Mouse (Mus musculus): Measurements from ENCODE around the gene Smok2a.
"Not testable (repeated sequence)": the region's sequence is repeated elsewhere in the genome, so short reads cannot be mapped to it uniquely, and the experiment has no call there.

The Smok2a gene

DNA sequence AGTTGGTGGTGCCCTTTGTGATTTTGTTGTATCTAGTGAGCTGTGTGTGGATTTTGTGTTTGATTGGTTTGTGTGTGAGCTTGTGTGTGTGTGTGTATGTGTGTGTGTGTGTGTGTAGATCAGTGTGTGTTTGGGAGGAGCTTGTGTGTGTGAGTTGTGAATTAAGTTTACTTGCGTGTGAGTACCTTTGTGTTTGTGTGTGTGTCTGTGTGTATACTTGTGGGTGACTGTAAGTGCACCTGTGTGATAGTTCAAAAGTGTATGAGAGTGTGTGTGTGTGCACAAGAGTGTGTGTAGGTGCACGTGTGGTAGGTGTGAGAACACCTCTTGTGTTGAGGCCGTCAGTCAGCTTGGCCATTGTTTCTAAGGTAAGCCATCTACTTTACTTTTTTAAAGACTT is at the start of gene Smok2a:
TSS of gene Smok2a (plus strand) at position 301 of the 400 bp plus-strand sequence.
- DNase-seq, result no peak

DNA sequence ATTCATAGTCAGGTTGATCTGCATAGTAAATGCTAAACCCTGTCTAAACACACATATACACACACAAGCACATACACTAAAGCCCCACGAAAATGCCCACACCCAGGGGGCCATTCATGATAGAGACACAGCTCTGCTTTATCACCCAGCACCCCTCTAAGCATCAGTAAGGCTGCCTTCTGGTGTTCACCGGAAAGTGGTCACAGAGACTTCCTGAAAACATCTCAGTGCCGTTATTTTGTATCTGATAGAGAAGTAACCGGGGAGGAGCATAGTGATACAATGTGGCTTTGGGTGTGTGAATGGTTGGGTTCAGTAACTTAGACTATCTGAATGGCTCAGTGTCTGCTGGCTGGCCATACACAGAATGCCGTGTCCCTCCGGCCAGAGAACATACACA is 47.4 kb upstream of the Smok2a start:
- not testable (repeated sequence) for DNase-seq

DNA sequence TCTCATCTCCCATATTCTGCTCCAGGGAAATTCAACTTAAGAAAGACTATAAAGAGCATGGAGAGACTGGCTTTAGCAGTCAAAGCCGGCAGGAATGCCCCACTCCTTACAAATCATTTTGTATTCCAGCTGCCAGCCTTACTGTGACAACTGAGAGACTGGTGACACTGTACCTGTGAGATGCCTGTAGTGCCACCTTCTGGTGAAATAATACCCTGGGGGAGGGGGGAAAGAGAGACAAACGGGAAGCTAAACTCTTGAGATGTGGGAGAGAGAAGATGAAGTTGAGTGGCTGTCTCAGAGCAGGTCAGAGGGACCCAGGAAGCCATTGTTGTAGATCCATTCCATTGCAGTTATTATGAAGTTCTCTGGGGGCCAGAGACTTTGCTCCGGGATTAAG is 47.0 kb upstream of the Smok2a start:
- peak; percentile 23 for DNase-seq

DNA sequence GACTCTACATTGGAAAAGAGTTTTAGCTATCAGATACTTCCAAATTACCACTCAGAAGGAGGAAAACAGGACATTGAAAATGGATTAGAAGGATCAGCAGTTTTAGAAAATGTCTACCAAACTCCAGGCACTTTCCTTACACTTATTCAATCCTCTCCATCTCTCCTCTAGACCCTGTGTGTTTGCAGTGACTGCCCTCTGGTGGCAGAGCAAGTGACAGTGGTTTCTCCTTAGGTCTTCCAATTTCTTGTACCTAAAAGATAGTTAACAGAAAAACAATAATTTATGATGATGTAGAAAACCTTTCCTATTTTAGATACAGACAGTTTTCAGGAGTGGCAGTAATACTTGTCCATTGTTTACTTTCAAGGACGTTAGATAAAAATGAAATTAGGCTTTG is 45.4 kb upstream of the Smok2a start:
- DNase-seq, result not testable (repeated sequence)

DNA sequence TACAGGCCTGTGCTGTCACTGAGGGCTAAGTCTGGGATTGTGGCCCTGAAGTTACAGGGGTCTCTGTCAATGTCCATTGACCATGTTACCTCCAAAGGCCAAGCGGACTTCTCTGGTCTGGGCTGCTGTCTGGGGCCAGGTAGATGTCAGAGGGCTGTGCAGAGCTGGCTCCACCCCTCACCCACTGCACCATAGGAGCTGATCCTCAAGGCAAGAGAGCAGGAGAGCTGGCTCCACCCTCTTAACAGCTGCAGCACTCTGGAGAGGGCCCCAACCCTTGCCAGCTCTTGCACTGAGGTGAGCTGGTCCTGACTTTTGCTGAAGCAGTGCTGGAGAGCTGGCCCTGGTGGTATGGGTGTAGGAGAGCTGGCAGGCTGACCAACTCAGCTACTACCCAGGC is 43.2 kb upstream of the Smok2a start:
- DNase-seq, result not testable (repeated sequence)

DNA sequence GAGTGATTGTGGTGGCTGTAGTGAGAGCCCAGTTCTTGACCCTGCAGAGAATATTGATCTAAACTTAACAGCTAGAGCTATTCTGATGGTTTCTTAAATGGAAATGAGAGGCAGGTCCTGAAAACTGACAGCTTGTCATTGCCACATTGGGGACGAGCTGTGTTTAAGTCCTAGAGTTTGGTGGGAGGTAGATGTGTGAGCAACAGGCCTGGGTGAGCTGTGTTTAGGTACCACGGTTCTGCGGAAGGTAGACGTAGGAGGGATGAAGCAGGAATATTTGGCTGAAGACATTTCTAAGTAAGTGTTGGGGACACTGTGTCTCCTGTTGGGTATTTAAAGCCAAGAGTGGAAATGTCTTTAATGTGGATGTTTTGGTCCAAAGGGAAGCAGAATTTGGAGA is 42.0 kb upstream of the Smok2a start:
- DNase-seq, result not testable (repeated sequence)

DNA sequence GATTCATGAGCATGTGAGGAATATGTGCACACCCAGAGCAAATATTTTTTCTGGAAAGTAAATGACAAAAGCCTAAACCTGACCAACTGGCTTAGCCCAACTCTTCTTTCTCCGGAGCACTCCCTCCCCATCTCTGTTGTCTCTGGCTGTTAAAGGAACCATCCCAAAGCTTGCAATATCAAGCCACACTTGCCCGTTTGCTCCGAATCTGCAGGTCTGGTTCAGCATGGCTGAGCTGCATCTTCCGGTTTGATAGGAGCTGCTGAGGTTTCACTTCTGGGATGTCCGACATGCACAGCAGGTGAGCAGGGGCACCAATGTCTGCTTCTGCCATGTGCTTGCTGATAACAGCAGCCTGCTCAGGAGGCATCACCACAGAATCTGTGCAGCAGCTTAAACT is 40.5 kb upstream of the Smok2a start:
- DNase-seq, result not testable (repeated sequence)

DNA sequence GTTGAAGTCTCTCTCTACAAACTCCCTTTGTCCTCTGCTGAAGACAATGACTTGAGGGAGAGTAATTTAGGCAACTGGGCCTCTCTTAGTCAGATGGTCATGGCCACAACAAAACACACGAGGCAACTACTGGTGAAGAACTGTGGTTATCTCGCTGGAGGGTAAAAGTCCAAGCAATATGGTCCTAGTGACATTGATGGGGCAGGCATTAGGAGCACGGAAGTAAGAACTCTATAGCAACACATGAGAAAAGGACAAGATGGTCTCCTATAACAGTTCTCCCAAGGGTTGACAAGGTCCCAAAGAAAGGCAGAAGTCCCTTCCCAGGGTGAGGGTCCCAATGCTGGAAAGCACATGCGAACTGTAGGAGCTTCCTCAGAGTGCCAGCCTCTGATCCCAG is 38.3 kb upstream of the Smok2a start:
- DNase-seq, result not testable (repeated sequence)

DNA sequence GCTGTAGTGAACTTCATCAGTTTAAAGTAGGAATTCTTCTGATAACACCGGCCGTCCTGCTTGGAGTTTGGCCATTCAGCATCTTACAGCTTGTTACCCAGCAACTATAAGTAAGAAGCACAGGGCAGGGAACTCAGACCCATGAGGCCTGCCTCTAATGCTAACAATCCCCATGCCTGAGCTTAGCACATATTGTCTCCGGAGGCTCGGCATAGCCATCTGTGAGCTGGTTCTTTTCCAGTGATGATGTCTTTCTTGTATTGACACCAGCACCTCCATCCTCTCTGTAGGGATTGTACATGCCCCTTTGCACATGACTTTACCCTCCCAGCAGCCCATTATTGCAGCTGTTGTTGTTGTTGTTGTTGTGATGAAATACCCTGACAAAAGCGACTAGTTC is 36.5 kb upstream of the Smok2a start:
- not testable (repeated sequence) for DNase-seq

DNA sequence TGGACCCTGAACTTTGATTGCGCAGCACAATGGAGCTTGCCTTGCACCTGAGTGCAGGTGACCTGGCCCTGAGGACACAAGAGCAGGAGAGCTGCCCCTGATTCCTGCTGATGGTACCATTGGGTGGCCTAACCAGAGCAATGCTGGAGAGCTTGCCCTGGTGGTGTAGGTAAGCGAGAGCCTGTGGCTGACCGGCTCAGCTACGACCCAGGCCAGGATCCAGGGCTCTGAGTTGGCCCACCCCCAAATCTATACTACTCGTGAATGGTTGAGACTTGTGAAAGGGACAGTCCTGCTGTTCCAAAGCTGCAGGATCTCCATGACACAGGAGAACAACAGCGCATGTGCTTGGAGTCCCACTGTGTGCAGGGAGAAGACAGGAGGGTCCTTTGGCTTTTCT is 34.4 kb upstream of the Smok2a start:
- DNase-seq, result not testable (repeated sequence)

DNA sequence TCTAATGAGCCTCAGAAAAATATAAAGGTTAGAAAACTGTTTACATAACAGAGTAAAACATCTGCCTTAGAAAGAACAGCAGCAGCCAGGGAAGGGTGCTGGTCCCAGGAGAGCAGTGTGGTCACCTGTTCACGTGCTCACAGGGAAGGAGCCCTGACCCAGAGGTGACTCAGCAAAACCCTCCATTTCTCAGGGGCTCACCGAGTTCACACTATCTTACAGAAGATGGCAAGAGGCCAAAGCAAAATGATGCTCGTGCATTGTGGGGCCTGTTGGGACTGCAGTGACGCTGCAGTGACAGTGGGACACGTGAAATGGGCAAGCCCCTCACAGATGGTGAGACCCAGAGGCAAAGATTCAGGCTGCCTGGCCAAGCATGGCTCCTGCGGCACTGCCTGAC is 33.4 kb upstream of the Smok2a start:
- not testable (repeated sequence) for DNase-seq

DNA sequence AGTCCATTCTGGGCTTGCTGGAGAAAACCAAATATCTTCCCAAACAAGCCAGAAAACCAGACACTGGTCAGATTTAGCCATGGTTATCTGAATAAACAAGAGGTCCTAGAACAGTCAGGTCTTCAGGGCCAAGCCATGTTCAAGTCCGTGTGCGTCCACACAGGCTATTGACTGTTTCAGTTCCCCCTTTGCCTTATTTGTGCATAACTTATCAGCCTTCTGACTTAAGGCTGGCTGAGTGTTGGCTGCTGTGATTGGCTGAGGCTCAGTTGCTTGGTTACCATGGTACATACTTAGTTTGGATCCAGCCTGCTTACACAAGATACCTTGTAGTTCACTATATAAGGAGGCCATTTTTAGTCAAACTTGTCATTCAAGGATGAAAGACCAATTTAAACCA is 32.1 kb upstream of the Smok2a start:
- not testable (repeated sequence) for DNase-seq

DNA sequence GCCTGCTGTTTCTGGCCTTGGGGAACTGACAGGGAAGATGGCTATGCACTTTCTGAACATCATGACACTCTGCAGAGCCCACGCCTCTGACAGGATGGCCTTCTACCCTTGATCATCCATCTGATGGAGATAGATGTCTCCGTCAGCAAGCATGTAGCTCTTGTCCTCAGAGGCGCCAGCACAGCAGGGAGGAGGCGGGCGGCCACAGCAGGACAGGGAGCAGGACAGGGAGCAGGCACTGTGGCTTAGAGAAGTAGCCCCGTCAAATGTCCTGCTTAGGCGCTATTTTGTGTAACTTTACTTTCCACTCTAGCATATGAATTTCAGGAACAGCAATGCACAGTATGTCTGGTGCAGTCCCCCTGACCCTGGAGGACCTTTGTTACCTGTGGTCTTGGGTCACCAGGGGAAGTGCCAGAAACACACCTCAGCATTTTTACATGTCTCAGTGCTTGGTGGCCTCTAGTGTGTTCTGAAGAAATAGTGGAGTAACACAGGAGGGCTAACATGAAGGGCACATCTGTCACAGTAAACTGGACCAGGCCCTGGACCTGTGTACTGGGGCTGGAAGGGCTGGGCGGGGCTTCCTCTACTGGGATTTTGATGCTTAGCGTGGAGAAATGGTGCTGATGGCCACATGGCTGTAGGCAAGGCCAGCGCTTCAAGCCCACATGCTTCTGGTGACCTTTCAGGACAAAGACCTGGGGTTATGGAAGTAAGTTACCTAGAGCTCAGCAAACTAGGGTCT is 30.0 kb upstream of the Smok2a start:
- not testable (repeated sequence) for DNase-seq

DNA sequence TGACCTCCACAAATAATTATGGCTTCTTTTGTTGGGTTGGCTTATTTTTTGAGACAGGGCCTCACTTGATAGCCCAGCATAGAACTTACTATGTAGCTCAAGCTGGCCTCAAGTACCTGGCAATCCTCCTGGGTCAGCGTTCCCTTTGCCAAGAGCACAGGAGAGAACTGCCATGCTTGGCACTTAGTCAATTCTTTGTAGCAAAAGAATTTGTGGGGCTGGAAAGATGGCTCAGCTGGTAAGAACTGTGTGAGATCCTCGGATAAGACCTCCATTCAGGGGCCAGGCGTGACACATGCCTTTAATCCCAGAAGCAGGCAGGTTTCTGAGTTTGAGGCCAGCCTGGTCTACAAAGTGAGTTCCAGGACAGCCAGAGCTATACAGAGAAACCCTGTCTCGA is 24.5 kb upstream of the Smok2a start:
- DNase-seq, result peak; percentile 10

DNA sequence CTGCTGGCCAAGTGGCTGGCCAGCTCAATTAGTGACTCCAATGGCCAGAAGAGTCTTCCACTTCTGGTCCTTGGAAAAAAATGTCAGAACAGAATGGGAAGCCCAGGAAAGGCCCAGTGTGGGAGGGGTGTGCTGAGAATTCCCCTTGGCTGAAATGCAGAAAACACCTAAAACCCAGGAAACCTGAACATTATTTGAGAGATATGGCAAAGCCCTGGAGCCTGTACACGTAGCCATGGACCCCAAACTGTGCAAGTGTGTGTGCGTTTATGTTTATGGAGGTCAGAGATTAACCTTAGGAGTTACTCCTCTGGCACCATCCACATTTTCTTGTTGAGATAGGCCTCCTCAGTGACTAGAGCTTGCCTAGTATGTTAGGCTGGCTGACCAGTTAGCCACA is 22.2 kb upstream of the Smok2a start:
- DNase-seq, result not testable (repeated sequence)

DNA sequence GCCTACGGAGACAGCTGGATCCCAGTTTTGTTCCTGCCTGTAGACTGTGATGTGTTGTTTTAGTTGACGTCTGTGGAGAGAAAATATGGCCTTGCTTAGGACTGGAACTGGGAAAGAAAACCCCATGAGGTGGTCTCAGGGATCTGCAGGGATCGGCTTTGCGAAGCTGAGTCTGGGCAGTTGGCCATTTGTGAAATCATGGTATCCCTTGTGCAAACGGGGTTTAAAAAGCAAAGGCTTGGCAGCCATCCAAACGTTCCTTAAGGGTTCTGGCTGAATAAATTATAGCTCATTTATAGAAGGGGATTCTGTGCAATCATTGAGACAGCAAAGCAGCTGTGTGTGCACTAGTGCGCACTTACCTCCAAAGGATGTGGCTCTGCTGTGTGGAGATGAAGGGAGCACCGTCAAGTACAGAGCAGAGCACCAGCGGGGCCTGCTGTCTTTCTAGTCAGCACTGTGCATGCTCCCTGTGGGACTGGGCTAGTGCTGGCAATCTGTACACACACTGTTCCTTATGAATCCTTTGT is 21.0 kb upstream of the Smok2a start:
- DNase-seq, result not testable (repeated sequence)

DNA sequence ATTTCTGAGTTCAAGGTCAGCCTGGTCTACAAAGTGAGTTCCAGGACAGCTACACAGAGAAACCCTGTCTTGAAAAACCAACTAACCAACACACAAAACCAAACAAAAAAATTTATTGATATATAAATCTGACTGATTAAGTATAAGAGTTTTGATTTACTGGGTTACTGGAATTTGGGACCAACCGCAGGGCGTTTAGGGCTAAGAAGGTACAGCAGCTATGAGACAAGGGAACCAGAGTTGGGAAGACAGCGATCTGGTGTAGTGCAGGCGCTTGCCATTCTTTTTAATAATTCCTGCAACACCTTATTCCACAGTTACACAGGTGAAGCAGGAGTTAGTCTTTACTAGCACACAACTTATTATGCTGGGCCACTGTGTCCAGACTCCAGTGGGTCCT is 19.4 kb upstream of the Smok2a start:
- not testable (repeated sequence) for DNase-seq

DNA sequence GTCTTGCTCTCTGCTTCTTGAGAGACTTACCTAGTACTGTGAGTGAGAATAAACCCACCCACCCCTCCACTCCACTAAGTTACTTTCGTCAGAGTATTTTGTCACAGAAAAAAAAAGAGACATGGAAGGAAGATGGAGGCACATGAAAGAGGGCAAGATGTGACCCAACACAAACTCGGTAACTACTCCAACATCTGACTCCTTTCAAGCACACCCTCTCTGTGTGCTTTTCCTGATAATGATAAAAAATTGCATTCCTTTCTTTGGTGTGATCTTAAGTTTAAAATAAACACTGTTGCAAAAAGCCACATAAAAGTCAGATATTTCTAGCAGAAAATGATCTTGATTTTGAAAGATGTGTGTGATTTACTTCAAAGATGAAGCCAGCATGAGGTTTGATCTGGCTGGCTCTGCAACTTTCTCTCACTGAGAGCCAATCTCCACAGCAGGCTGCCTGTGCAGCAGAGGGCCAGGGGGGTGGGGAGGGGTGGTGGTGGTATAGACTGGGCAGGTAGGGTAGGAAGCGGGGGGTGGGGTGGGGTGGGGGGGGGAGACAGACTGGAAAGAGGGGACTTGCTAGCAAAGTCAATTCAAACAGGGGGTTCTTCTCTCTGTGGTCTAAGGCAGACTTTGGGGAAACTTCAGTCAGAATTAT is 18.4 kb upstream of the Smok2a start:
- not testable (repeated sequence) for DNase-seq

DNA sequence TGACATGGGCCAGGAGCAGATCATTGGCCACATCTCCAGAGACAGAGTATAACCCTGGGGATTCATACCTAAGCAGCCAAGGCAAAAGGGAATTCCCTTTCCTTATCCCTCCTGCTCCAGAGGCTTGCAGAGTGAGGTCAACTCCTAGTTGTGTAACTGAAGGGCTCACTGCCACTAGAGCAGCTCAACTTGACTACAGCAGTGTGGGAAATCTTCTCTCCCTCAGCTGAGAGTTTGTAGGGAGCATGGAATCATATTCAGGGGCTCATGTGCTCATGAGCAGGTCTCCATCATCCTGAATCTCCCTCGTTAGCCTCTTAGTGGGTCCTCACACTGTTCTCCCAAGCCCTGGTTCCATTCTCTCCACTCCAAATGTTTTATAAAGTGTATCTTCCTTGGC is 15.7 kb upstream of the Smok2a start:
- not testable (repeated sequence) for DNase-seq

DNA sequence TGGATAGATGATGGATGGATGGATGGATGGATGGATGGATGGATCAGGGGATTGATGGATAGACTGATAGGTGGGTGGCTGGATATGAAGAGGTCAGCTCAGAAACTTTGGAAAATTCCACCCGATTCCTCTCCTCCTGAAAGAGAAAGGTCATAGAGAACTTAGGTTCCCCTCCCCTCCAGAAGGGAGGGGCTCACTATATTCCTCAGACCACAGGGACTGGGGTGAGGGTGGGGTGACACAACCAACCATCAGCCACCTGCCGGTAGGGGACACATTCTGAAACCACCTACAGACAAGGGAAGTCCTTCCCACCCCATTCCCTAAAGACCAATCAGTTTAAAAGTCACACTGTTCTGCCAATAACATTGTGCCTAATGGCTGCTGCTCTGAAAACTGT is 14.5 kb upstream of the Smok2a start:
- DNase-seq, result no peak

DNA sequence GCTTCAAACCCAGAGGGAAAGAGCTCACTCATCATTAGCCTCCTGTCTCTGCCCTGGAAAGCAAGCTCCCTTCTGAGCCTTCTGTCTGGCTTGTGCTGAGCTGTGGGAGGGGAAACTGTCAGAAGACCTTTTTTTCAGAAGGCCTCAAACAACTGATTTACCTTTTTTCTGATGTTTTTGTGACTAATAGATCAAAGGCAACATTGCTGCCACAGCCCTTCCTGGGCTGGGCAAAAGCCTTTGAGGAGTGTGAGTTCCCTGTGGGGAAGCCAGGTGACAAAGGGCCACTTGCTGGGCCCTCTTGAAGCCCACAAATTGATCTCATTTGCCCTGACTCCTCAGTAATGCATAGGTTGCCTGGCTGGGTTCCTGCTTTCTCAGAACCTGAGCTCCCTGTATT is 12.5 kb upstream of the Smok2a start:
- DNase-seq, result not testable (repeated sequence)

DNA sequence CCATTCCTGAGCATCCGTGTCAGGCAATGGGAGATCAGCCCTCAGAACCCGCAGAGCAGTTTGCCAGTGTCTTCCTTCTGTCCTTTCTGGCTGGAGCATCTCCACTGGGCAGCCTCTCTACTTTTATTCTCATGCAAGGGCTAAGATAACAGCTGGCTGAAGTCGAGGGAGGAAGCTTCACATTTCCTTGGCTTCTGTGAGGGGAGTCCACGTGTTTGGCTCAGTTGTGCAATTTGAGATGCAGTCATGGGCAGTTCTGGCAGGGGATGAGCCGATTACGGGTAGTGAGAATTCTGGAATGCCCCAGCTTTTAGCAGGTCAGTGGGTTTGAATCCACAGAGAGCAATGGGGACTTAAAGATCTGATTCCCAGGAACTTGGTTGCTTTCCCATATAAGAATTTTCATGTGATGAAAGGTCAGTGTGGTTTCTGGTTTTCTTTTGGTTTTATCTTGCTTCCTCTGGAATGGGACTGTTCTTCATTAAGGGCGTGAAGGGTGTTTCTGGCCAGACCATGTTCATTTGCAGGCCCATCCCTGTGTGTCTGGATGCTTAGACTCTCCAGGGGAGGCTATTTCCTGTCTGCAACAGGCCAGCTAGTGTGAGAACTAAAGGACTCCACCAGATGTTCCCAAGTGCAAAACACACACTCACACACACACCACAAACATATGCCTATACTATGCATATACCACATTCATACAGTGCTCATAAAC is 8.7 kb upstream of the Smok2a start:
- no peak for DNase-seq

DNA sequence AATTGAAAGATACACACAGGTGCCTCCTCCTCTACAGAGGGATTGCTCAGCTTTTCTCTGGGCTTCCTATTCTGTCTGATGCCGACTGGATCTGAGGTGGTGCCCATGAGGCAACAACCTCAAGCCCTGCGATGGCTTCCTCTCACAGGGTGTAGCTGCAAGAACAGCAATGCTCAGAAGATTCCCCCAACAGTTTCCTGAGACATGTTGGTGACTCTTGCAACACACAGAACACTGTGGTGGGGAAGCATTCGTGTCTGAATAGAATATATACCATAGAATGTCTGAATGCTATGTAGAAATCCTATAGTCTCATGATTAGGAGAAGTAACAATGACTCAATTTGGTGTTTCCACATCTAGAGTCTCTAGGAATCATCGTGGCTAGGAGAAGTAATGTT is 6.8 kb upstream of the Smok2a start:
- no peak for DNase-seq

DNA sequence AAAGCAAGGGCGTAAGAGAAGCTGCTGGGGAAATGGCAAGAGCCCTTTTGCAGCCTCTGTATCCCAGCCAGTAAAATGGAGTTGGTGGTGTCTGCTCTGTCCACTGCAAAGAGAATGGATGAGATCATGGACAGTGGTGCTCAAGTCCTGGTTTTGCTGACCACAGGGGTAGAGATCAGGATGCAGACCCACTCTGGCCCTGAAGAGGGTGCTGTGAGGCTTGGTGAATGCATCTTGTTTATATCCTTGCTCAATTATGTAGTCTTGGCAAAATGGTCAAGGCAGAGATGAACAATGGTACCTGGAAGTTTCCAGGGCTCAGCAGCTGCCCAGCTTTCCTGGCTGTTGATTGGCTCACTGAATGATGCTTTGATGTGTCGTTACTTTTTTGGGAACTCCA is 5.4 kb upstream of the Smok2a start:
- DNase-seq, result peak; percentile 17
